Mouse (Mus musculus): Measurements from ENCODE around the gene Gabpa. TPM values are rescaled to one million over a fixed set of nuclear protein-coding genes. Genes with fewer than 3 reads are reported as not detected.

Gabpa gene
- polyA plus RNA-seq, 1 experiment = 20.6 TPM

GRCm38 (mm10) chr16:84832736-84833135, 2.0 kb upstream of the Gabpa start:
- peaks cover 2% of the 10 kb centered on the region; the same call in 1 of the 2 replicates for H3K4me1 ChIP-seq (ENCODE audit: control insufficient read depth, insufficient read depth, low read length)
- WGBS = 90% methylated on average over 5 of the region's 5 CpGs

GRCm38 (mm10) chr16:84834344-84834743, 381 bp upstream of the Gabpa start:
- under 1% methylated on average over 22 of the region's 22 CpGs for WGBS
- Histone ChIP-seq H3K27ac (ENCODE audit: control insufficient read depth, insufficient read depth, low read depth, low read length, poor library complexity) (peak overlapping the region; percentile 82), H3K4me1 (ENCODE audit: control insufficient read depth, insufficient read depth, low read length) (peaks cover 2% of the 10 kb centered on the region; the same call in 1 of the 2 replicates), H3K4me3 (replicated peaks; ENCODE audit: control insufficient read depth, low read depth, low read length) (peak overlapping the region; percentile 86)
- no peak for TF ChIP-seq POLR2A (IDR thresholded peaks at IDR 0.05; ENCODE audit: borderline replicate concordance, control insufficient read depth, low read depth, low read length)

More at GRCm38 (mm10) chr16:84832736-84833135, 2.0 kb upstream of the Gabpa start:
- no peak overlapping the region for H3K4me3 ChIP-seq (replicated peaks; ENCODE audit: control insufficient read depth, low read depth, low read length)
- H3K27ac ChIP-seq (ENCODE audit: control insufficient read depth, insufficient read depth, low read depth, low read length, poor library complexity) = no peak overlapping the region
- no peak for TF ChIP-seq CTCF (IDR thresholded peaks at IDR 0.05; ENCODE audit: control insufficient read depth, insufficient read depth, low read length)
- no peak for TF ChIP-seq POLR2A (IDR thresholded peaks at IDR 0.05; ENCODE audit: borderline replicate concordance, control insufficient read depth, low read depth, low read length)

GRCm38 (mm10) chr16:84835441-84835822, 707 bp downstream of the Gabpa start, which contains the start of gene Atp5j:
Atp5j (minus strand) TSS chr16:84835625.
- TF ChIP-seq POLR2A (IDR thresholded peaks at IDR 0.05; ENCODE audit: borderline replicate concordance, control insufficient read depth, low read depth, low read length) (no peak), CTCF (IDR thresholded peaks at IDR 0.05; ENCODE audit: control insufficient read depth, insufficient read depth, low read length) (no peak)
- Histone ChIP-seq H3K27ac (ENCODE audit: control insufficient read depth, insufficient read depth, low read depth, low read length, poor library complexity) (peak within 1 kb of the TSS; percentile 82), H3K4me1 (ENCODE audit: control insufficient read depth, insufficient read depth, low read length) (peaks cover 2% of the 10 kb centered on the region; the same call in 1 of the 2 replicates), H3K4me3 (replicated peaks; ENCODE audit: control insufficient read depth, low read depth, low read length) (peak within 1 kb of the TSS; percentile 86)
- under 1% methylated on average over 57 of the region's 57 CpGs for WGBS

- no peak; the same call in 1 of the 2 replicates for TF ChIP-seq POLR2A (IDR thresholded peaks at IDR 0.05; ENCODE audit: borderline replicate concordance, control insufficient read depth, low read depth, low read length)
- TF ChIP-seq CTCF (IDR thresholded peaks at IDR 0.05; ENCODE audit: control insufficient read depth, insufficient read depth, low read length) = no peak
- H3K4me1 ChIP-seq (ENCODE audit: control insufficient read depth, insufficient read depth, low read length) = peaks cover 2% of the 10 kb centered on the region; the same call in 1 of the 2 replicates
- peak overlapping the region; percentile 82 for H3K27ac ChIP-seq (ENCODE audit: control insufficient read depth, insufficient read depth, low read depth, low read length, poor library complexity)
- 8% methylated on average over 29 of the region's 29 CpGs for WGBS
- peak overlapping the region; percentile 86 for H3K4me3 ChIP-seq (replicated peaks; ENCODE audit: control insufficient read depth, low read depth, low read length)
Measured at GRCm38 (mm10) chr16:84835823-84836743, 1.4 kb downstream of the Gabpa start.

- H3K4me3 ChIP-seq (replicated peaks; ENCODE audit: control insufficient read depth, low read depth, low read length) = no peak overlapping the region
- H3K27ac ChIP-seq (ENCODE audit: control insufficient read depth, insufficient read depth, low read depth, low read length, poor library complexity) = no peak overlapping the region
- whole genome bisulfite sequencing = 85% methylated on average over 2 of the region's 2 CpGs
- peaks cover 2% of the 10 kb centered on the region; the same call in 1 of the 2 replicates for H3K4me1 ChIP-seq (ENCODE audit: control insufficient read depth, insufficient read depth, low read length)
- TF ChIP-seq POLR2A (IDR thresholded peaks at IDR 0.05; ENCODE audit: borderline replicate concordance, control insufficient read depth, low read depth, low read length) (no peak), CTCF (IDR thresholded peaks at IDR 0.05; ENCODE audit: control insufficient read depth, insufficient read depth, low read length) (no peak)
Measured at GRCm38 (mm10) chr16:84838576-84838975, 3.9 kb downstream of the Gabpa start.

GRCm38 (mm10) chr16:84853492-84853891, 18.8 kb downstream of the Gabpa start:
- Histone ChIP-seq H3K27ac (ENCODE audit: control insufficient read depth, insufficient read depth, low read depth, low read length, poor library complexity) (no peak overlapping the region), H3K4me1 (ENCODE audit: control insufficient read depth, insufficient read depth, low read length) (no peaks in the 10 kb centered on the region), H3K4me3 (replicated peaks; ENCODE audit: control insufficient read depth, low read depth, low read length) (no peak overlapping the region)
- no peak for TF ChIP-seq CTCF (IDR thresholded peaks at IDR 0.05; ENCODE audit: control insufficient read depth, insufficient read depth, low read length)
- no peak for TF ChIP-seq POLR2A (IDR thresholded peaks at IDR 0.05; ENCODE audit: borderline replicate concordance, control insufficient read depth, low read depth, low read length)
- WGBS = 80% methylated on average over 6 of the region's 6 CpGs

- no peak overlapping the region for H3K27ac ChIP-seq (ENCODE audit: control insufficient read depth, insufficient read depth, low read depth, low read length, poor library complexity)
- no peak for TF ChIP-seq POLR2A (IDR thresholded peaks at IDR 0.05; ENCODE audit: borderline replicate concordance, control insufficient read depth, low read depth, low read length)
- no peak for TF ChIP-seq CTCF (IDR thresholded peaks at IDR 0.05; ENCODE audit: control insufficient read depth, insufficient read depth, low read length)
- 88% methylated on average over 8 of the region's 8 CpGs for WGBS
- no peak overlapping the region for H3K4me3 ChIP-seq (replicated peaks; ENCODE audit: control insufficient read depth, low read depth, low read length)
- no peaks in the 10 kb centered on the region; the same call in 1 of the 2 replicates for H3K4me1 ChIP-seq (ENCODE audit: control insufficient read depth, insufficient read depth, low read length)
Measured at GRCm38 (mm10) chr16:84864656-84865055, 29.9 kb downstream of the Gabpa start.

GRCm38 (mm10) chr16:84873805-84874204, 39.1 kb downstream of the Gabpa start:
- Histone ChIP-seq H3K27ac (ENCODE audit: control insufficient read depth, insufficient read depth, low read depth, low read length, poor library complexity) (no peak overlapping the region), H3K4me3 (replicated peaks; ENCODE audit: control insufficient read depth, low read depth, low read length) (no peak overlapping the region), H3K4me1 (ENCODE audit: control insufficient read depth, insufficient read depth, low read length) (no peaks in the 10 kb centered on the region; the same call in 1 of the 2 replicates)
- TF ChIP-seq CTCF (IDR thresholded peaks at IDR 0.05; ENCODE audit: control insufficient read depth, insufficient read depth, low read length) = no peak
- TF ChIP-seq POLR2A (IDR thresholded peaks at IDR 0.05; ENCODE audit: borderline replicate concordance, control insufficient read depth, low read depth, low read length) = no peak
- WGBS = 77% methylated on average over 8 of the region's 8 CpGs

Measured in bone marrow, adult 2 months (tissue).